Mouse (Mus musculus): Measurements from ENCODE around the gene Klhl41. TPM values are rescaled to one million over a fixed set of nuclear protein-coding genes. Genes with fewer than 3 reads are reported as not detected.
"Not testable (repeated sequence)": the region's sequence is repeated elsewhere in the genome, so short reads cannot be mapped to it uniquely, and the experiment has no call there.

Klhl41 gene
- polyA plus RNA-seq (2014; fragmentation: Nextera tagmentation; extraction: Ambion mirVana): 0.22 and 0.75 TPM in 2 replicates

DNA sequence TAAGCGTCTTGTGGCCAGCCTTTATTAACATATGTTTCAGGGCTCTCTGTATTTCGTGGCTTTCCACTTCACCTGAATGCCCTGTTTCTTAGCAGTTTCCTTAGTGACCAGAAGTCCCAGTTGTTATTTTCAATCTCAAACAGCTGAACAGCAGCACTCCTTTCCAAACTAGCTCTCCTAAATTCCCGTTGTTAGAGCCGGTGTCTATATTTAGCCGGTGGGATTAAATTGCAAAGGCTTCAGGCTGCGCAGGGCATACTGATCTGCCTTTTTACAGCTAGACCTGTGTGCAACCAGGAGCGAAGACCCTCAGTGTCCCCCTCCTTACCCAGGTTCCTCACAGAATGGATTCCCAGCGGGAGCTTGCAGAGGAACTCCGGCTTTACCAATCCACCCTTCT lies at the start of gene Klhl41:
Klhl41 (plus strand) TSS at position 268 of the 400 bp plus-strand sequence.
- Histone ChIP-seq H3K27ac (ENCODE audit: low read depth, low read length) (no peak within 1 kb of the TSS), H3K4me3 (ENCODE audit: low read depth, low read length) (no peak within 1 kb of the TSS), H3K4me1 (replicated peaks; ENCODE audit: control insufficient read depth, insufficient read depth, low read length) (no peaks in the 10 kb centered on the region), H3K36me3 (ENCODE audit: control insufficient read depth, insufficient read depth, low read length) (no peaks in the 10 kb centered on the region), H3K27me3 (replicated peaks; ENCODE audit: control insufficient read depth, insufficient read depth, low read length) (no peaks in the 10 kb centered on the region), H3K9me3 (ENCODE audit: control insufficient read depth, low read length) (no peaks in the 10 kb centered on the region), H3K4me2 (no peak within 1 kb of the TSS), H3K9ac (ENCODE audit: low read depth, low read length) (no peak within 1 kb of the TSS)
- 86% methylated on average over 9 of the region's 9 CpGs for WGBS
- no peak for ATAC-seq (replicated peaks; ENCODE audit: low FRiP score)
- DNase-seq (ENCODE audit: low spot score): no peak

DNA sequence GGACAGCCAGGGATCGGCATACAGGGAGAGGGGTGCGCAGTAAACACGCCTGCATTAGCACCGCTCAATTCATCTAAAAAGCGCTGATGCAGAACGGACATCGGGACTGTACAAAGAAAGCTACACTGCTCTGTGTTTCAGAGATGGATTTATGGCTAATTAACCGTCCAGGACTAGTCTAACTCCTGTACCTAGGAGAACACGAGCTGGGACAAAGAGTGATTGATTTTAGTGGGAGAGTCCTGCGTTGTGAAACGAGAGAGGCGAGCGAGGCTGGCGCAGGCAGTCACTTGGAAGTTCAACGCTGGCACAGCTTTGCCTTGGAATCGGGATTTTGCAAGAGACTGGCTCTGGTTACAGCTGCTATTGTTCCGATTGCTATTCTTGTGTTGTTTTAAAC lies 40.7 kb upstream of the Klhl41 start:
- ATAC-seq (replicated peaks; ENCODE audit: low FRiP score) (no peak), DNase-seq (ENCODE audit: low spot score) (no peak)
- Histone ChIP-seq H3K4me3 (ENCODE audit: low read depth, low read length) (no peak overlapping the region), H3K4me2 (no peak overlapping the region), H3K9ac (ENCODE audit: low read depth, low read length) (no peak overlapping the region), H3K36me3 (ENCODE audit: control insufficient read depth, insufficient read depth, low read length) (no peaks in the 10 kb centered on the region), H3K27ac (ENCODE audit: low read depth, low read length) (no peak overlapping the region), H3K27me3 (replicated peaks; ENCODE audit: control insufficient read depth, insufficient read depth, low read length) (no peaks in the 10 kb centered on the region), H3K9me3 (ENCODE audit: control insufficient read depth, low read length) (no peaks in the 10 kb centered on the region), H3K4me1 (replicated peaks; ENCODE audit: control insufficient read depth, insufficient read depth, low read length) (no peaks in the 10 kb centered on the region)
- WGBS: 79% methylated on average over 17 of the region's 17 CpGs

DNA sequence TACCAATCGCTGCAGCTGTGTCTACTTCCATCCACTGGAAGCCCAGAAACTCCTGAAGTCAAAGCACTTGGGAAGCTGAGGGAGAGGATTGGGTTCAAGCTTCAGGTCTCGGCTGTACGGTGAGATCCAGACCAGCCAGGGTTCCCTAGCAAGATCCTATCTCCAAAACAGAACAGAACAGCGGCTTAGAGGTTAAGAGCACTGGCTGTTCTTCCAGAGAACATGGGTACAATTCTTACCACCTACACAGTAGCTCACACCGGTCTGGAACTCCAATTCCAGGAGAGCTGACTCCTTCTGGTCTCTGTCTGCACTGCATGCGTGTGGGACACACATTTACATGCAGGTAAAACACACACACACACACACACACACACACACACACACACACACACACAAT lies 40.0 kb upstream of the Klhl41 start:
- Histone ChIP-seq H3K36me3 (ENCODE audit: control insufficient read depth, insufficient read depth, low read length) (no peaks in the 10 kb centered on the region), H3K4me1 (replicated peaks; ENCODE audit: control insufficient read depth, insufficient read depth, low read length) (no peaks in the 10 kb centered on the region), H3K4me3 (ENCODE audit: low read depth, low read length) (no peak overlapping the region), H3K4me2 (no peak overlapping the region), H3K27ac (ENCODE audit: low read depth, low read length) (no peak overlapping the region), H3K9me3 (ENCODE audit: control insufficient read depth, low read length) (no peaks in the 10 kb centered on the region), H3K9ac (ENCODE audit: low read depth, low read length) (no peak overlapping the region), H3K27me3 (replicated peaks; ENCODE audit: control insufficient read depth, insufficient read depth, low read length) (no peaks in the 10 kb centered on the region)
- ATAC-seq (replicated peaks; ENCODE audit: low FRiP score) (no peak), DNase-seq (ENCODE audit: low spot score) (no peak)
- 85% methylated on average over 6 of the region's 6 CpGs for WGBS

DNA sequence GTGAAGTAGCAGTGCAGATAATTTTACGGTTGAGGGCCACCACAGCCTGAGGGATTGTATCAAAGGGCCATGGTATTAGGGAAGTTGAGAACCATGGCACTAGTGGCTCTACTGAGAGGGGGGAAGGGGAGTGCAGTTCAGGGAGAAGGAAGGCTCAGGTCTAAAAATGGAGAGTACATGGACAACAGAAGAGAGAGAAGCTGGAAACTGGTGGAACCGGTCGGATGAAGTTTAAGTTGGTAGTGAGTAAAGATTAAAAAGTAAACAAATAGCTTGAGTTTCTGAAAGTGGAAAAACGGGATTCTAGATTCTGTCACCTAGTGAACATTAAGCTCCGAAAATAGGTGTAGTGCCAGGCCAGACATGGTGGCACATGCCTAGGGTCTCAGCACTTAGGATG lies 39.1 kb upstream of the Klhl41 start:
- H3K4me3 ChIP-seq (ENCODE audit: low read depth, low read length): no peak overlapping the region
- H3K4me2 ChIP-seq: no peak overlapping the region
- no peaks in the 10 kb centered on the region for H3K4me1 ChIP-seq (replicated peaks; ENCODE audit: control insufficient read depth, insufficient read depth, low read length)
- 87% methylated on average over 5 of the region's 5 CpGs for WGBS
- no peak overlapping the region for H3K27ac ChIP-seq (ENCODE audit: low read depth, low read length)
- no peaks in the 10 kb centered on the region for H3K9me3 ChIP-seq (ENCODE audit: control insufficient read depth, low read length)
- DNase-seq (ENCODE audit: low spot score) (no peak), ATAC-seq (replicated peaks; ENCODE audit: low FRiP score) (no peak)
- H3K9ac ChIP-seq (ENCODE audit: low read depth, low read length): no peak overlapping the region
- no peaks in the 10 kb centered on the region for H3K27me3 ChIP-seq (replicated peaks; ENCODE audit: control insufficient read depth, insufficient read depth, low read length)
- no peaks in the 10 kb centered on the region for H3K36me3 ChIP-seq (ENCODE audit: control insufficient read depth, insufficient read depth, low read length)

DNA sequence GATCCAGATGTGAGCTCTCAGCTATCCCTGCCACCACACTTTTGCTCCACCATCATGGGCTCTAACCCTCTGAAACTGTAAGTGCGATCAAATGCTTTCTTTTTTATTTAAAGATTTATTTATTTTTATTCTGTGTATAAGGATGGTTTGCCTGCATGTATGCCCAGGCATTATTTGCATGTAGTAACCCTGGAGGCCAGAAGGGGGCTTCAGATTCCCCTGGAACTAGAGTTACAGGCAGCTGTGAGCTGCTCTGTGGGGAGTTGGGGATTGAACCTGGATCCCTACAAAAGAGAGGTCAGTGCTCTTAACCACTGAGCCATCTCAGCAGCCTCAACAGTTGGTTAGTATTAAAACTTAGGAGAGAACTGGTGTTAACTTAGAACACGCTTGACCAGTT lies 38.5 kb upstream of the Klhl41 start:
- Histone ChIP-seq H3K36me3 (ENCODE audit: control insufficient read depth, insufficient read depth, low read length) (no peaks in the 10 kb centered on the region), H3K27ac (ENCODE audit: low read depth, low read length) (no peak overlapping the region)
- 76% methylated on average over 2 of the region's 2 CpGs for WGBS

DNA sequence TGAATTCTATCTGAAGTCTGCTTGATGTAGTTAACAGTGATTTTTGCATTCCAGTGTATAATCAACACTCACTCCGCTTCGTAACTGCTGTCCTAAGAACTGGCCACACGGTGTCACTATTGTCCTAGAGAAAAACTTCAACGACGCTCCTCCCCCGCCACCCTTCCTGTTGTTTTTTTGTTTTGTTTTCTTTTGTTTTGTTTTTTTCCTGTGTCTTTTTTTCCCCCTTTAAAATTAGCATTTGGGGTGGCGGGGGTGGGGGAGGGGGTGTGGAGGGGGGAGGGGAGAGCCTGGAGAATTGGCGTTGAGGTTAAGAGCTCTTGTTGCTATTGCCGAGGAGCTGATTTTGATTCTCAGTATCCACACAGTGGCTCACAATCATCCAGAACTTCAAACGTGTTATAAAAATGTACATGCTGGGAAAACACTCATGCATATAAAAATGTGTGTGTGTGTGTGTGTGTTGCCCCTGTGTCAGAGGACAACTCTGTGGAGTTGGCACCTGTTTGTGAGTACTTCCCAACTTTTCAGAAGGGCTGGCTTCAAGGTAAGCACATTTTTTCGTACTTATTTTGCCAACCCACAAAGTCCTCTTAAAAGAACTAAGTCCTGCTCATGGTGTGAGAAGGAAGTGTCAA lies 34.7 kb upstream of the Klhl41 start:
- Histone ChIP-seq H3K4me1 (replicated peaks; ENCODE audit: control insufficient read depth, insufficient read depth, low read length) (no peaks in the 10 kb centered on the region), H3K9me3 (ENCODE audit: control insufficient read depth, low read length) (no peaks in the 10 kb centered on the region), H3K27ac (ENCODE audit: low read depth, low read length) (no peak overlapping the region), H3K4me2 (peak overlapping the region; percentile 50), H3K9ac (ENCODE audit: low read depth, low read length) (peak overlapping the region; percentile 35; the same call in 1 of the 2 replicates), H3K36me3 (ENCODE audit: control insufficient read depth, insufficient read depth, low read length) (no peaks in the 10 kb centered on the region), H3K27me3 (replicated peaks; ENCODE audit: control insufficient read depth, insufficient read depth, low read length) (no peaks in the 10 kb centered on the region), H3K4me3 (ENCODE audit: low read depth, low read length) (peak overlapping the region; percentile 48)
- peak; percentile 45 for DNase-seq (ENCODE audit: low spot score)
- WGBS: 8% methylated on average over 11 of the region's 11 CpGs
- ATAC-seq (replicated peaks; ENCODE audit: low FRiP score): peak; percentile 12; the same call in 1 of the 2 replicates

More for the DNA sequence above, 38.5 kb upstream of the Klhl41 start:
- Histone ChIP-seq H3K9me3 (ENCODE audit: control insufficient read depth, low read length) (no peaks in the 10 kb centered on the region), H3K4me2 (no peak overlapping the region), H3K9ac (ENCODE audit: low read depth, low read length) (no peak overlapping the region), H3K27me3 (replicated peaks; ENCODE audit: control insufficient read depth, insufficient read depth, low read length) (no peaks in the 10 kb centered on the region), H3K4me3 (ENCODE audit: low read depth, low read length) (no peak overlapping the region), H3K4me1 (replicated peaks; ENCODE audit: control insufficient read depth, insufficient read depth, low read length) (no peaks in the 10 kb centered on the region)
- DNase-seq (ENCODE audit: low spot score) (no peak), ATAC-seq (replicated peaks; ENCODE audit: low FRiP score) (no peak)

DNA sequence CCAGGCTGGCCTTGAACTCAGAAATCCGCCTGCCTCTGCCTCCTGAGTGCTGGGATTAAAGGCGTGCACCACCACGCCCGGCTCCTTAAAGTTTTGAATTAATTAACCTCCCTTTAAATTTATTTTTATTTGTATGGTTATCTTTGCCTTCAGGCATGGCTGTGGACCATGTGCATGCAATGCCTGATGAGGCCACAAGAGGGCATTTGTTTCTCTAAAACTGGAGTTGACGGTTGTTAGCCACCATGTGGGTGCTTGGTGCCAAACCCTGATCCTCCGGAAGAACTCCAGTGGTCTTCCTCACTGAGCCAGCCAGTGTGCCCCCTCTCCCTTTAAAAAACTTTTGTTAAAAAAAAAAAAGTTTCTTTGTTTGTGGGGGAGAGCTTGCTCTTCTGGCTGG lies 34.1 kb upstream of the Klhl41 start:
- DNase-seq (ENCODE audit: low spot score) (peak; percentile 47), ATAC-seq (replicated peaks; ENCODE audit: low FRiP score) (no peak)
- H3K27me3 ChIP-seq (replicated peaks; ENCODE audit: control insufficient read depth, insufficient read depth, low read length): no peaks in the 10 kb centered on the region
- 55% methylated on average over 6 of the region's 6 CpGs for WGBS
- H3K4me2 ChIP-seq: no peak overlapping the region
- no peak overlapping the region for H3K27ac ChIP-seq (ENCODE audit: low read depth, low read length)
- no peak overlapping the region for H3K4me3 ChIP-seq (ENCODE audit: low read depth, low read length)
- no peaks in the 10 kb centered on the region for H3K9me3 ChIP-seq (ENCODE audit: control insufficient read depth, low read length)
- H3K4me1 ChIP-seq (replicated peaks; ENCODE audit: control insufficient read depth, insufficient read depth, low read length): no peaks in the 10 kb centered on the region
- H3K9ac ChIP-seq (ENCODE audit: low read depth, low read length): no peak overlapping the region
- H3K36me3 ChIP-seq (ENCODE audit: control insufficient read depth, insufficient read depth, low read length): no peaks in the 10 kb centered on the region

DNA sequence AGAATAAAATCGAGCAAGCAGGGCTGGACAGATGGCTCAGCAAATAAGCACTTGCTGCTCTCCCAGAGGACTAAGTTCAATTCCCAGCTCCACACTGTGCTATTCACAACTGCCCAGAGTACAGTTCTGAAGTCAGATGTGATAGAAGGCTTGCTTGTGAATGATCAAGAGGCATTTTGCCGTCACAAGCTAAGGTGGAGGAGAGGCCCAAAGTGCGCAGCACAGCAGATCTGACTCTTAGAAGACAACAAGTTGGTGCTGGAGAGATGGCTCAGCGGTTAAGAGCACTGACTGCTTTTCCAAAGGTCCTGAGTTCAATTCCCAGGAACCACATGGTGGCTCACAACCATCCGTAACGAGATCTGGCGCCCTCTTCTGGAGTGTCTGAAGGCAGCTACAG lies 31.9 kb upstream of the Klhl41 start:
- not testable (repeated sequence) for DNase-seq (ENCODE audit: low spot score); H3K4me3 ChIP-seq (ENCODE audit: low read depth, low read length)
- 70% methylated on average over 7 of the region's 7 CpGs for WGBS

DNA sequence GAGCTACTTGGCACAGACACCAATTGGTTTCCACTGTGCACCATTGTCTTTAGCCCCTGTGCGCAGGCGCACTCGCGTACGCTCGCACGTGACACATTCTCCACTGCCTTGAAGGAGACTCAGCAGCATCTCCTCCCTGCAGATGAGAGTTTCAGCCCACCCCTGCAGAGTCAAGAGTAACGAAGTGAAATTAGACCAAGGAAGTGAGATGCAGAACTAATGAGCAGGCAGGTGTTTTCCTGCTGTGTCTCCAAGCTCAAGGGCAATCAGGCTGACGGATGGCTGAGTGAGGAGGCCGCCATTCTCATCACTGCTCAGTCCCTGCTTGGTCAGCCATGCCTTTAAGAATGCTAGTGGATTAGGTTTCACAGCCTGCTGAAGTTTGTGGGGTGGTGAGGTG lies 29.8 kb upstream of the Klhl41 start:
- Histone ChIP-seq H3K4me2 (no peak overlapping the region), H3K27ac (ENCODE audit: low read depth, low read length) (no peak overlapping the region), H3K9me3 (ENCODE audit: control insufficient read depth, low read length) (no peaks in the 10 kb centered on the region), H3K27me3 (replicated peaks; ENCODE audit: control insufficient read depth, insufficient read depth, low read length) (no peaks in the 10 kb centered on the region), H3K4me1 (replicated peaks; ENCODE audit: control insufficient read depth, insufficient read depth, low read length) (no peaks in the 10 kb centered on the region), H3K4me3 (ENCODE audit: low read depth, low read length) (no peak overlapping the region), H3K9ac (ENCODE audit: low read depth, low read length) (no peak overlapping the region), H3K36me3 (ENCODE audit: control insufficient read depth, insufficient read depth, low read length) (no peaks in the 10 kb centered on the region)
- no peak for ATAC-seq (replicated peaks; ENCODE audit: low FRiP score)
- DNase-seq (ENCODE audit: low spot score): no peak
- 57% methylated on average over 10 of the region's 10 CpGs for WGBS

More for the DNA sequence above, 31.9 kb upstream of the Klhl41 start:
- H3K4me2 ChIP-seq; ATAC-seq (replicated peaks; ENCODE audit: low FRiP score); H3K9me3 ChIP-seq (ENCODE audit: control insufficient read depth, low read length); H3K9ac ChIP-seq (ENCODE audit: low read depth, low read length); H3K27me3 ChIP-seq (replicated peaks; ENCODE audit: control insufficient read depth, insufficient read depth, low read length); H3K4me1 ChIP-seq (replicated peaks; ENCODE audit: control insufficient read depth, insufficient read depth, low read length); H3K36me3 ChIP-seq (ENCODE audit: control insufficient read depth, insufficient read depth, low read length); H3K27ac ChIP-seq (ENCODE audit: low read depth, low read length): not testable (repeated sequence)
